Mouse (Mus musculus) kidney, embryonic 15.5 days (tissue): Measurements from ENCODE around the gene Lamb3. TPM values are rescaled to one million over a fixed set of nuclear protein-coding genes. Genes with fewer than 3 reads are reported as not detected.

Source experiments
- ATAC-seq: fragments of 200-750 bp; cut with Nextera tagmentation; replicated peaks from 2 replicates; pipeline ENCODE4 v1.8.0; 2017; ENCODE audit warnings: moderate TSS enrichment; ENCODE audit not compliant: low FRiP score
- H3K27ac ChIP-seq: fragments of 300-500 bp; sonication (generic); 2 replicates; pipeline ENCODE4 v1.5.1; 2015; ENCODE audit warnings: mild to moderate bottlenecking, inconsistent platforms
- H3K27me3 ChIP-seq: fragments of 300-500 bp; sonication (generic); 2 replicates; pipeline ENCODE4 v1.6.1; 2015; ENCODE audit warnings: inconsistent platforms
- H3K36me3 ChIP-seq: fragments of 300-500 bp; sonication (generic); 2 replicates; pipeline ENCODE4 v1.6.1; 2015; ENCODE audit warnings: inconsistent platforms
- H3K4me1 ChIP-seq: fragments of 300-500 bp; sonication (generic); 2 replicates; pipeline ENCODE4 v1.6.1; 2015; ENCODE audit warnings: inconsistent platforms
- H3K4me2 ChIP-seq: fragments of 300-500 bp; sonication (generic); 2 replicates; pipeline ENCODE4 v1.6.1; 2015; ENCODE audit warnings: moderate library complexity, mild to moderate bottlenecking, inconsistent platforms
- H3K4me3 ChIP-seq: fragments of 300-500 bp; sonication (generic); replicated peaks from 2 replicates; pipeline ENCODE4 v1.5.1; 2015; ENCODE audit warnings: mild to moderate bottlenecking, inconsistent platforms
- H3K9ac ChIP-seq: fragments of 300-500 bp; sonication (generic); 2 replicates; pipeline ENCODE4 v1.6.1; 2015; ENCODE audit warnings: mild to moderate bottlenecking, inconsistent platforms
- H3K9me3 ChIP-seq: fragments of 300-500 bp; sonication (generic); replicated peaks from 2 replicates; pipeline ENCODE4 v1.6.1; 2016; ENCODE audit warnings: inconsistent platforms
- whole genome bisulfite sequencing: fragments of 180-500 bp; shearing (Covaris S2); methylation state at CpG from one replicate; pipeline ENCODE4 v1.1.7; 2015; ENCODE audit warnings: mixed read lengths; 5-methylcytosine and 5-hydroxymethylcytosine counted together
- polyA plus RNA-seq: library from polyadenylated mRNA; unstranded; fragments of >200 nt; fragmentation: Nextera tagmentation; extraction: Ambion mirVana; gene quantifications from 2 replicates; pipeline ENCODE4 v1.2.1, GENCODE M21; 2015

Lamb3 gene
- polyA plus RNA-seq, 1 experiment from 2014 or later: 1.6 TPM

DNA sequence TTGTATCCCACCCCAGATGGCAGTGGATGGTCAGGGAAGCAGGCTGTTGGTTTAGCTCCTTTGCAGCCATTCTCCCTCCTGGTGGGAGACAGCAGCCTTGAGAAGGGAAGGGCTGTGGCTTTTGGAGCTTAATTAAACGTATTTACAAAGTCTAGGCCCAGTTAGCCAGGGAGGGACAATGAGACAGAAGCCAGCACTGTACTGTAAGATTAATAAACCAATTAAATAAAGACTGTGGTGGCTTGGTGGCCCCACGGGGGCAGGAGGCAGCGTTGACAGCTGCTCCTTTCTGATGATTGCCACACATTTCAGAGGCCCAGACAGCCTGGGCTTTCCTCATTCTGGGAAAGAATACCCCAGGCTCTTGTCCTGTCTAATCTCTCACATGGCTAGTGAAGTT lies 182.0 kb downstream of the Lamb3 start:
- Histone ChIP-seq H3K9ac (no peak overlapping the region), H3K4me1 (peaks cover 21% of the 10 kb centered on the region), H3K27me3 (0 out of 2 replicates have a peak, but pooled peaks cover 3% of the 10 kb centered on the region), H3K9me3 (no peaks in the 10 kb centered on the region), H3K4me3 (no peak overlapping the region), H3K27ac (no peak overlapping the region), H3K4me2 (no peak overlapping the region), H3K36me3 (no peaks in the 10 kb centered on the region)
- no peak for ATAC-seq
- 26% methylated on average over 3 of the region's 3 CpGs for WGBS

DNA sequence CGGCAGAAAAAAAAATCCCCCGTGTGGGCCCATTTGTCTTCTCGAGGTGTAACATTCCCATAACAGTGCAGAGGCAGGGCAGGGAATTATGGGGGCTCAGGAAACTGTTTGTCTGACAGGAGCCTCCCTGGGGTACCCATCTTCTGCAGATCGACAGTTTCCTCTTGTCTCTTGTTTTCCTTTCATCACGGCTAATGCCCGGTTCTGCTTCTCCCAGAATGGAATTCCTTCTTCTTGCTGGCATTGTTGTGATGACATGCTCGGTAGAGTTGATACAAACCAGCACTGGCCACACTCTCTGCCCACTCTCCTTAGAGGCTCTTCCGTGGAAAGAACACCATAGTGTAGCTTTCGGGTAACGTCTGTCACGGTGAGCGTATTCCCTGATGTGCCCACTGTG lies 182.5 kb downstream of the Lamb3 start:
- Histone ChIP-seq H3K4me1 (peaks cover 21% of the 10 kb centered on the region), H3K36me3 (no peaks in the 10 kb centered on the region), H3K9me3 (no peaks in the 10 kb centered on the region), H3K27me3 (0 out of 2 replicates have a peak, but pooled peaks cover 3% of the 10 kb centered on the region), H3K4me3 (no peak overlapping the region), H3K9ac (no peak overlapping the region), H3K27ac (no peak overlapping the region), H3K4me2 (no peak overlapping the region)
- WGBS: 48% methylated on average over 12 of the region's 12 CpGs
- ATAC-seq: no peak

DNA sequence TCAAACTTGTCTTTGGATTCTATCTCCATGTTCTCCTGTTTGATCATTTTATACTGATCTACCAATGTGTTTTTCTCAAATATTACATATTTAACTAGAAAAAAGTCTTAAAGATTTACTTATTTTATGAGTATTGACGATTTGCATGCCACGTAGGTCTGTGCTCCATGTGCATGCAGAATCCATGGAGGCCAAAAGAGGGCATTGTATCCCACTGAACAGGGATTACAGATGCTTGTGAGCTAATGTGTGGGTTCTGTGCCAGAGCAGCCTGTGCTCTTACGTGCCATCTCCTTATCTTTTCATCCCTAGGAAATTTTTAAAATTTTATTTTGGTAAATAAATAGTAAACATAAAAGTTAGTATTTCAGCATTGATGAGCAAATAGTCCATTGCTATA lies 184.8 kb downstream of the Lamb3 start:
- H3K27me3 ChIP-seq: 0 out of 2 replicates have a peak, but pooled peaks cover 3% of the 10 kb centered on the region
- peaks cover 13% of the 10 kb centered on the region for H3K4me1 ChIP-seq
- ATAC-seq: no peak
- no peak overlapping the region for H3K27ac ChIP-seq
- H3K36me3 ChIP-seq: no peaks in the 10 kb centered on the region
- H3K9me3 ChIP-seq: no peaks in the 10 kb centered on the region
- no peak overlapping the region for H3K9ac ChIP-seq
- 87% methylated on average over 3 of the region's 3 CpGs for WGBS
- no peak overlapping the region for H3K4me2 ChIP-seq
- H3K4me3 ChIP-seq: no peak overlapping the region

Other genes starting within 250 kb of the Lamb3 start
- gene Syt14, start 171.9 kb upstream of the Lamb3 start, polyA plus RNA-seq: 1.5 and 1.6 TPM in 2 replicates
- gene Diexf, start 77.4 kb upstream of the Lamb3 start, polyA plus RNA-seq: 9.2 and 9.9 TPM in 2 replicates
- 13.3 and 14.0 TPM in 2 replicates for gene Irf6, start 54.6 kb upstream of the Lamb3 start, polyA plus RNA-seq
- gene A130010J15Rik, start 39.7 kb upstream of the Lamb3 start, polyA plus RNA-seq: 14.2 and 16.3 TPM in 2 replicates
- gene Traf3ip3, start 6.0 kb upstream of the Lamb3 start, polyA plus RNA-seq: 3.5 and 4.3 TPM in 2 replicates
- gene Hsd11b1, start 56.4 kb downstream of the Lamb3 start, polyA plus RNA-seq: 1.5 TPM in 2 replicates
- gene G0s2, start 65.5 kb downstream of the Lamb3 start, polyA plus RNA-seq: 28.6 and 37.1 TPM in 2 replicates
- 11.0 and 14.0 TPM in 2 replicates for gene Camk1g, start 162.6 kb downstream of the Lamb3 start, polyA plus RNA-seq